Mouse (Mus musculus) hindbrain, embryonic 11.5 days (tissue): Measurements from ENCODE around the gene Epb41l2. TPM values are rescaled to one million over a fixed set of nuclear protein-coding genes. Genes with fewer than 3 reads are reported as not detected.

Experiments used
- ATAC-seq: fragments of 200-750 bp; cut with Nextera tagmentation; 2 replicates; pipeline ENCODE4 v1.8.0; 2017; ENCODE audit warnings: mild to moderate bottlenecking, moderate TSS enrichment, moderate library complexity; ENCODE audit not compliant: low FRiP score
- DNase-seq: peaks from one replicate; pipeline ENCODE4 v3.0.0-alpha.2; 2015; ENCODE audit warnings: low spot score
- H3K27ac ChIP-seq: fragments of 300-500 bp; sonication (generic); 2 replicates; pipeline ENCODE4 v1.5.1; 2014; ENCODE audit warnings: mild to moderate bottlenecking, low read depth, low read length
- H3K27me3 ChIP-seq: fragments of 300-500 bp; sonication (generic); 2 replicates; pipeline ENCODE4 v1.6.1; 2014; ENCODE audit warnings: mild to moderate bottlenecking, low read length, moderate library complexity, mixed read lengths; ENCODE audit not compliant: control insufficient read depth, insufficient read depth
- H3K36me3 ChIP-seq: fragments of 300-500 bp; sonication (generic); 2 replicates; pipeline ENCODE4 v1.6.1; 2014; ENCODE audit warnings: mild to moderate bottlenecking, low read length, moderate library complexity, mixed read lengths; ENCODE audit not compliant: control insufficient read depth, insufficient read depth
- H3K4me1 ChIP-seq: fragments of 300-500 bp; sonication (generic); replicated peaks from 2 replicates; pipeline ENCODE4 v1.6.1; 2014; ENCODE audit warnings: low read length, mixed read lengths; ENCODE audit not compliant: control insufficient read depth, insufficient read depth
- H3K4me2 ChIP-seq: fragments of 300-500 bp; sonication (generic); replicated peaks from 2 replicates; pipeline ENCODE4 v1.6.1; 2014; ENCODE audit warnings: mild to moderate bottlenecking, low read depth, low read length
- H3K4me3 ChIP-seq: fragments of 300-500 bp; sonication (generic); 2 replicates; pipeline ENCODE4 v1.5.1; 2014; ENCODE audit warnings: low read depth, low read length
- H3K9ac ChIP-seq: fragments of 300-500 bp; sonication (generic); 2 replicates; pipeline ENCODE4 v1.6.1; 2014; ENCODE audit warnings: low read depth, low read length
- H3K9me3 ChIP-seq: fragments of 300-500 bp; sonication (generic); 2 replicates; pipeline ENCODE4 v1.6.1; 2016; ENCODE audit warnings: low read length; ENCODE audit not compliant: control insufficient read depth
- WGBS: fragments of 180-500 bp; shearing (Covaris S2); extraction: QIAGEN DNeasy Blood & Tissue Kit; methylation state at CpG from one replicate; pipeline ENCODE4 v1.1.7; 2014; 5-methylcytosine and 5-hydroxymethylcytosine counted together
- polyA plus RNA-seq: library from polyadenylated mRNA; unstranded; fragments of >200 nt; fragmentation: Nextera tagmentation; extraction: Ambion mirVana; gene quantifications from 2 replicates; pipeline ENCODE4 v1.2.1, GENCODE M21; 2014

Epb41l2 gene
- polyA plus RNA-seq, 1 experiment from 2014 or later = 47.1 TPM

- ATAC-seq = no peak
- Histone ChIP-seq H3K4me1 (no peaks in the 10 kb centered on the region), H3K9me3 (no peaks in the 10 kb centered on the region), H3K27me3 (no peaks in the 10 kb centered on the region), H3K9ac (no peak overlapping the region), H3K36me3 (no peaks in the 10 kb centered on the region), H3K4me3 (no peak overlapping the region), H3K27ac (no peak overlapping the region), H3K4me2 (no peak overlapping the region)
- no peak for DNase-seq
- 86% methylated on average over 5 of the region's 5 CpGs for WGBS
These were observed 143.7 kb downstream of the Epb41l2 start for GRCm38 (mm10) chr10:25503250-25503649.

GRCm38 (mm10) chr10:25513821-25514220 lies 154.2 kb downstream of the Epb41l2 start:
- Histone ChIP-seq H3K4me3 (no peak overlapping the region), H3K9ac (no peak overlapping the region), H3K4me1 (no peaks in the 10 kb centered on the region), H3K27me3 (no peaks in the 10 kb centered on the region), H3K9me3 (no peaks in the 10 kb centered on the region), H3K27ac (no peak overlapping the region), H3K36me3 (no peaks in the 10 kb centered on the region), H3K4me2 (no peak overlapping the region)
- no peak for DNase-seq
- WGBS = 78% methylated on average over 1 of the region's 1 CpGs
- no peak for ATAC-seq

GRCm38 (mm10) chr10:25519954-25520353 lies 160.4 kb downstream of the Epb41l2 start:
- H3K4me2 ChIP-seq = no peak overlapping the region
- H3K4me1 ChIP-seq = no peaks in the 10 kb centered on the region
- H3K27me3 ChIP-seq = no peaks in the 10 kb centered on the region
- DNase-seq = no peak
- H3K27ac ChIP-seq = no peak overlapping the region
- no peak overlapping the region for H3K4me3 ChIP-seq
- WGBS = 59% methylated on average over 3 of the region's 3 CpGs
- no peaks in the 10 kb centered on the region for H3K9me3 ChIP-seq
- H3K9ac ChIP-seq = no peak overlapping the region
- H3K36me3 ChIP-seq = no peaks in the 10 kb centered on the region
- ATAC-seq = no peak; the same call in 1 of the 2 replicates

- Histone ChIP-seq H3K9ac (no peak overlapping the region), H3K36me3 (no peaks in the 10 kb centered on the region), H3K27ac (no peak overlapping the region), H3K4me3 (no peak overlapping the region), H3K4me1 (no peaks in the 10 kb centered on the region), H3K4me2 (no peak overlapping the region), H3K27me3 (no peaks in the 10 kb centered on the region), H3K9me3 (no peaks in the 10 kb centered on the region)
- 88% methylated on average over 5 of the region's 5 CpGs for WGBS
- ATAC-seq = no peak
- no peak for DNase-seq
These were observed 160.8 kb downstream of the Epb41l2 start for GRCm38 (mm10) chr10:25520428-25520827.

GRCm38 (mm10) chr10:25523727-25524126 lies 164.1 kb downstream of the Epb41l2 start:
- no peaks in the 10 kb centered on the region for H3K36me3 ChIP-seq
- 81% methylated on average over 8 of the region's 8 CpGs for WGBS
- H3K27me3 ChIP-seq = no peaks in the 10 kb centered on the region
- DNase-seq (no peak), ATAC-seq (no peak)
- no peak overlapping the region for H3K4me2 ChIP-seq
- H3K9me3 ChIP-seq = no peaks in the 10 kb centered on the region
- H3K4me1 ChIP-seq = no peaks in the 10 kb centered on the region
- H3K4me3 ChIP-seq = no peak overlapping the region
- H3K27ac ChIP-seq = no peak overlapping the region
- no peak overlapping the region for H3K9ac ChIP-seq

- H3K36me3 ChIP-seq = no peaks in the 10 kb centered on the region
- H3K27me3 ChIP-seq = no peaks in the 10 kb centered on the region
- H3K9me3 ChIP-seq = no peaks in the 10 kb centered on the region
- no peak overlapping the region for H3K4me3 ChIP-seq
- ATAC-seq = no peak
- no peaks in the 10 kb centered on the region for H3K4me1 ChIP-seq
- H3K27ac ChIP-seq = no peak overlapping the region
- no peak overlapping the region for H3K4me2 ChIP-seq
- no peak overlapping the region for H3K9ac ChIP-seq
- 77% methylated on average over 4 of the region's 4 CpGs for WGBS
- DNase-seq = no peak
These were observed 166.6 kb downstream of the Epb41l2 start for GRCm38 (mm10) chr10:25526156-25526555.

GRCm38 (mm10) chr10:25526622-25527021 lies 167.0 kb downstream of the Epb41l2 start:
- ATAC-seq (no peak), DNase-seq (no peak)
- no peaks in the 10 kb centered on the region for H3K36me3 ChIP-seq
- H3K4me1 ChIP-seq = no peaks in the 10 kb centered on the region
- H3K4me2 ChIP-seq = no peak overlapping the region
- no peak overlapping the region for H3K27ac ChIP-seq
- 91% methylated on average over 4 of the region's 4 CpGs for WGBS
- no peak overlapping the region for H3K4me3 ChIP-seq
- H3K27me3 ChIP-seq = no peaks in the 10 kb centered on the region
- no peaks in the 10 kb centered on the region for H3K9me3 ChIP-seq
- H3K9ac ChIP-seq = no peak overlapping the region

GRCm38 (mm10) chr10:25527126-25527525 lies 167.5 kb downstream of the Epb41l2 start:
- 92% methylated on average over 3 of the region's 3 CpGs for WGBS
- H3K9ac ChIP-seq = no peak overlapping the region
- DNase-seq (no peak), ATAC-seq (no peak)
- H3K4me3 ChIP-seq = no peak overlapping the region
- H3K27ac ChIP-seq = no peak overlapping the region
- H3K4me2 ChIP-seq = no peak overlapping the region
- no peaks in the 10 kb centered on the region for H3K36me3 ChIP-seq
- no peaks in the 10 kb centered on the region for H3K27me3 ChIP-seq
- H3K4me1 ChIP-seq = no peaks in the 10 kb centered on the region
- H3K9me3 ChIP-seq = no peaks in the 10 kb centered on the region

- no peaks in the 10 kb centered on the region for H3K36me3 ChIP-seq
- no peak overlapping the region for H3K4me3 ChIP-seq
- H3K4me1 ChIP-seq = no peaks in the 10 kb centered on the region
- H3K27me3 ChIP-seq = no peaks in the 10 kb centered on the region
- no peak overlapping the region for H3K27ac ChIP-seq
- ATAC-seq (peak; percentile 81), DNase-seq (no peak)
- no peak overlapping the region for H3K9ac ChIP-seq
- H3K4me2 ChIP-seq = no peak overlapping the region
- H3K9me3 ChIP-seq = no peaks in the 10 kb centered on the region
- WGBS = 68% methylated on average over 13 of the region's 13 CpGs
These were observed 171.7 kb downstream of the Epb41l2 start for GRCm38 (mm10) chr10:25531335-25531734.
